Mouse (Mus musculus): ENCODE results near the gene Plekhm2. TPM values are rescaled to one million over a fixed set of nuclear protein-coding genes. Genes with fewer than 3 reads are reported as not detected.

The Plekhm2 gene
- 2.8 TPM for polyA plus RNA-seq (2014; fragmentation: Illumina TruSeq; extraction: RNeasy Lipid Tissue Mini Kit (QIAGEN cat#74804); ENCODE audit: low read depth, low replicate concordance)

DNA sequence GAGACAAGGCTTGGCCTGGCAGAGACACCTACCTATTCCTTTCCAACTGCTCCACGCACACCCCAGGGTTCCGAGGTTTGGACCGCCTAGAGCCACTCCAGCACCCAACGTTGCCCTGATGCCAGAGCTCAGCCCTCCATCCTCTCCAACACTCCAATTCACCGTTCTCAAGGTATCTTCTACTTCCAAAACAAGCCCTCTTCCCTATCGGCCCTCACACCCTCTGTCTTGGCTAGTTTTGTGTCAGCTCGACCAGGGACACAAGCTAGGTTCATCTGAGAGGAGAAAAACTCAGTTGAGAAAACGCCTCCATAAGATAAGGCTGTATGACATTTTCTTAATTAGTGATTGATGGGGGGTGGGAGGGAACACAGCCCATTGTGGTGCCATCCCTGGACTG, at the start of gene Plekhm2:
Plekhm2 (minus strand) TSS at position 101 of the 400 bp plus-strand sequence.

GRCm38 (mm10) chr4:141685499-141685898, 20.8 kb upstream of the Plekhm2 start, which contains the start of gene Rsc1a1:
Gene Rsc1a1 (minus strand): TSS chr4:141685599.

DNA sequence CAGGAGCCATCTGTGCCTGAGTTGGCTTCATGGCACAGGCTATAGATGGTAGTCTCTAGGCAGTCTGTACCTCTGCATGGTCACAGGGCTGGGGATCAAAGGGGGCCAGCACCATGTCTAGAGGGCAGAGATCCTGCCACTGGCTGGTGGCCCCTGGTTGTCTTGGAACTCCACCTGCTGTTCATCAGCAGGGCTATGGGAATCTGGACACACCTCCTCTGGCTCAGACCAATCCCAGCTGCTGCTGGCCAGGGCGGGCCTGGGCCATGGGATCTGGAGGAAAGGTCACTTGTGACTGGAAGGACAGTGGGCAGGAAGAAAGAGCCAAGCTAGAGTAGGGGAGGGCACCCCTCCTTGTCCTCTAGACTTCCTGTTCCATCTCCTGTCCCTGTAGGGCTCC, 41.0 kb downstream of the Plekhm2 start, which contains the start of gene Slc25a34:
Slc25a34 (minus strand) TSS at position 156 of the 400 bp plus-strand sequence.

DNA sequence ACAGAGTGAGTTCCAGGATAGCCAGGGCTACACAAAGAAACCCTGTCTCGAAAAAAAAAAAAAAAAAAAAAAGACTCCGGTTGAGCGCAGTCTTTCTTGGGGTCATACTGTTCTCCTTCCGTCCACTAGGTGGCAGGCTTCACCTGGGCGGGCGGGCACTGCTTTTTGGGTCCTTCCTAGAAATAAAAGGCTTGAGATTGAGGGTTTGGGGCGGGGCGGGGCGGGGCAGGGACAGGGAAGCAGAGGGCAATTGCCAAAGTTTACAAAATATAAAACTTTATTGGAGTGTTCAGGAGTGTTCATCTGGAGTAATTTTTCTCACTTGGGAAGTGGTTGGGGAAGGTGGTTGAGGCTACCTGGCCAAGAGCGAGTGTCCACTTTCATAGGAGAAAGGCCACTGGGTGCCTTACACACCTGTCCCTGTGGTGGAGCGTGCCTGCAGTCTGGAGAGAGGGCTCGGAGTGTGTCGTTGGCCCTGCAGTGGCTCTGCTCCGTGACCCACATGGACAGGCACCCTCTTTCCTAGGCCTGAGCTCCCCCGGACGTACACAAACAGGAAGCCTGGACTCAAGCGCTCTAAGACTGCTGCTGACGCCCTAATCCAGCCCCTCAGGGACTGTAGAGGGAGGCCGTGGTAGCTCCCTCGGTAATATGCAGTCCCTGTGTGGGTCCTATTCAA, 46.0 kb downstream of the Plekhm2 start, which contains the start of gene Tmem82:
Tmem82 (minus strand) TSS at position 69 of the 679 bp plus-strand sequence.

DNA sequence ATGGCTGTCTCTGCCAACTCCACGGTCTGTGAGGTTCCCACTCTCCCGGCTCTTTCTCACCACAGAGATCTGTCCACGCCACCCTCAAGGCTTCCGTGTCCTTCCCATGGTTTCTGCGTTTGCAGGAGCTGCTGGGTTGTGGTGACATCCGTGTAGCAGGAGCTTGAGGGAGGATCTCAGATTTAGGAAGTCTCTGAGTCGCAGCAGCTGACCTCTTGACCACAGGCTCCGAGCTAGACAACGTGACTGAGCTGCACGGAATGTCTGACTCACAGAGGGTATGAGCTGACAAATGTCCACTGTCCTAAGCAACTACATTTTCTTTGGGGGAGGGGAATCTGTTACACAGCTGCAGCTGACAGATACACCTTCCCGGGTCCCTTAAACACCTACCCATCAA, 58.8 kb downstream of the Plekhm2 start, which contains the start of gene Fblim1:
Fblim1 (minus strand) TSS at position 236 of the 400 bp plus-strand sequence.

Other genes starting within 250 kb of the Plekhm2 start
- not detected for gene Clcnkb, start 248.9 kb downstream of the Plekhm2 start, polyA plus RNA-seq (2014; fragmentation: Illumina TruSeq; extraction: RNeasy Lipid Tissue Mini Kit (QIAGEN cat#74804); ENCODE audit: low read depth, low replicate concordance)
- 0.67 TPM for gene Hspb7, start 244.1 kb downstream of the Plekhm2 start, polyA plus RNA-seq (2014; fragmentation: Illumina TruSeq; extraction: RNeasy Lipid Tissue Mini Kit (QIAGEN cat#74804); ENCODE audit: low read depth, low replicate concordance)
- not detected for gene Srarp, start 228.8 kb downstream of the Plekhm2 start, polyA plus RNA-seq (2014; fragmentation: Illumina TruSeq; extraction: RNeasy Lipid Tissue Mini Kit (QIAGEN cat#74804); ENCODE audit: low read depth, low replicate concordance)
- gene Zbtb17, start 220.2 kb downstream of the Plekhm2 start, polyA plus RNA-seq (2014; fragmentation: Illumina TruSeq; extraction: RNeasy Lipid Tissue Mini Kit (QIAGEN cat#74804); ENCODE audit: low read depth, low replicate concordance): 0.36 TPM
- gene Spen, start 126.3 kb downstream of the Plekhm2 start, polyA plus RNA-seq (2014; fragmentation: Illumina TruSeq; extraction: RNeasy Lipid Tissue Mini Kit (QIAGEN cat#74804); ENCODE audit: low read depth, low replicate concordance): 5.4 TPM
- 1.3 TPM for gene Fblim1, start 58.8 kb downstream of the Plekhm2 start, polyA plus RNA-seq (2014; fragmentation: Illumina TruSeq; extraction: RNeasy Lipid Tissue Mini Kit (QIAGEN cat#74804); ENCODE audit: low read depth, low replicate concordance)
- gene Tmem82, start 46.3 kb downstream of the Plekhm2 start, polyA plus RNA-seq (2014; fragmentation: Illumina TruSeq; extraction: RNeasy Lipid Tissue Mini Kit (QIAGEN cat#74804); ENCODE audit: low read depth, low replicate concordance): 0.42 TPM
- 0.13 TPM for gene Slc25a34, start 41.1 kb downstream of the Plekhm2 start, polyA plus RNA-seq (2014; fragmentation: Illumina TruSeq; extraction: RNeasy Lipid Tissue Mini Kit (QIAGEN cat#74804); ENCODE audit: low read depth, low replicate concordance)
- 0.28 TPM for gene Rsc1a1, start 20.7 kb upstream of the Plekhm2 start, polyA plus RNA-seq (2014; fragmentation: Illumina TruSeq; extraction: RNeasy Lipid Tissue Mini Kit (QIAGEN cat#74804); ENCODE audit: low read depth, low replicate concordance)
- 5.7 TPM for gene Ddi2, start 58.5 kb upstream of the Plekhm2 start, polyA plus RNA-seq (2014; fragmentation: Illumina TruSeq; extraction: RNeasy Lipid Tissue Mini Kit (QIAGEN cat#74804); ENCODE audit: low read depth, low replicate concordance)
- not detected for gene Agmat, start 81.8 kb upstream of the Plekhm2 start, polyA plus RNA-seq (2014; fragmentation: Illumina TruSeq; extraction: RNeasy Lipid Tissue Mini Kit (QIAGEN cat#74804); ENCODE audit: low read depth, low replicate concordance)
- gene Dnajc16, start 126.0 kb upstream of the Plekhm2 start, polyA plus RNA-seq (2014; fragmentation: Illumina TruSeq; extraction: RNeasy Lipid Tissue Mini Kit (QIAGEN cat#74804); ENCODE audit: low read depth, low replicate concordance): 3.8 TPM
- 4.0 TPM for gene Casp9, start 128.7 kb upstream of the Plekhm2 start, polyA plus RNA-seq (2014; fragmentation: Illumina TruSeq; extraction: RNeasy Lipid Tissue Mini Kit (QIAGEN cat#74804); ENCODE audit: low read depth, low replicate concordance)
- not detected for gene Cela2a, start 161.3 kb upstream of the Plekhm2 start, polyA plus RNA-seq (2014; fragmentation: Illumina TruSeq; extraction: RNeasy Lipid Tissue Mini Kit (QIAGEN cat#74804); ENCODE audit: low read depth, low replicate concordance)
- not detected for gene Ctrc, start 181.5 kb upstream of the Plekhm2 start, polyA plus RNA-seq (2014; fragmentation: Illumina TruSeq; extraction: RNeasy Lipid Tissue Mini Kit (QIAGEN cat#74804); ENCODE audit: low read depth, low replicate concordance)
- 2.5 TPM for gene Efhd2, start 210.0 kb upstream of the Plekhm2 start, polyA plus RNA-seq (2014; fragmentation: Illumina TruSeq; extraction: RNeasy Lipid Tissue Mini Kit (QIAGEN cat#74804); ENCODE audit: low read depth, low replicate concordance)